In genomic region chr9:40300018-40300989, GRCm38 (mm10) we compare ENCODE assay signal across 29 mouse cellular contexts. TPM values are rescaled to one million over a fixed set of nuclear protein-coding genes. Genes with fewer than 3 reads are reported as not detected.
A peak's percentile ranks its signal among the peaks of the same experiment; 100 is the strongest.
DNase-seq lines count a peak whose midpoint lies in the region; ATAC-seq and TF ChIP-seq lines count a peak whose summit lies in the region.
"Had no signal": no experiment of that assay in that cellular context is flagged by ENCODE, and none has a peak within 500 bp of the region (broad histone marks: within the 10 kb centered on the region; RNA-seq: fewer than 3 reads in every experiment).

No protein-coding gene starts in this region.

- H3K27me3 ChIP-seq in kidney, adult 2 months (replicated peaks; ENCODE audit: control insufficient read depth, insufficient read depth, low read length), result no peaks in the 10 kb centered on the region
- H3K27me3 ChIP-seq in CH12.LX (replicated peaks) (no peaks in the 10 kb centered on the region), myocyte (ENCODE audit: control insufficient read depth, insufficient read depth, insufficient read length) (no peaks in the 10 kb centered on the region)
- no peaks in the 10 kb centered on the region for H3K27me3 ChIP-seq in kidney, postnatal 0 days (ENCODE audit: insufficient read depth, low read length)
- H3K27me3 ChIP-seq: forebrain, embryonic 13.5 days; heart, embryonic 12.5 days; hindbrain, embryonic 13.5 days; limb, embryonic 15.5 days; midbrain, embryonic 15.5 days; stomach, embryonic 15.5 days had no signal

- no peak for TF ChIP-seq POLR2A in kidney, adult 2 months (IDR thresholded peaks at IDR 0.05; ENCODE audit: low read depth, low read length)
- no peak for TF ChIP-seq POLR2A in CH12.LX (IDR thresholded peaks at IDR 0.05; ENCODE audit: low read depth, low read length)
- TF ChIP-seq POLR2A in myocyte (IDR thresholded peaks at IDR 0.05; ENCODE audit: insufficient read length, low read depth), result peak; percentile 9

- no peak for TF ChIP-seq EP300 in CH12.LX (IDR thresholded peaks at IDR 0.05; ENCODE audit: low read length)

- in situ Hi-C loops in CH12.LX (cut with MboI; ENCODE audit: low pct_ligation_motif_present, low pct_unique_long_range_greater_than_20kb, low sequenced_read_pairs), result no loop called here

- DNase-seq in kidney, adult 2 months, result peak; percentile 45
- DNase-seq in kidney, adult 8-10 months, result no peak
- peak; percentile 47 for DNase-seq in CH12.LX (ENCODE audit: extremely low read depth)
- peak; percentile 63 for DNase-seq in kidney, postnatal 0 days (ENCODE audit: low spot score)
- DNase-seq in cerebellum, adult 11 months, result no peak
- DNase-seq: adrenal gland, postnatal 14 days; cerebellum, adult 11-12 months; cerebellum, postnatal 14 days; gastrocnemius, postnatal 25 days; heart, adult 18-20 months; heart, postnatal 4 days; lung, adult 2 months; lung, postnatal 10 days; right cerebral cortex, postnatal 25 days had no signal

- no peaks in the 10 kb centered on the region; the same call in 1 of the 2 replicates for H3K36me3 ChIP-seq in kidney, adult 2 months (ENCODE audit: control insufficient read depth, insufficient read depth, low read length)
- peaks cover 58 to 98% of the 10 kb centered on the region in 2 experiments for H3K36me3 ChIP-seq in CH12.LX (replicated peaks in 1 of 2; ENCODE audit: control insufficient read depth in 1 of 2, insufficient read depth in 1 of 2, low read length in 1 of 2)
- peaks cover 33% of the 10 kb centered on the region for H3K36me3 ChIP-seq in kidney, postnatal 0 days (ENCODE audit: insufficient read depth, low read length)
- H3K36me3 ChIP-seq in myocyte (ENCODE audit: control insufficient read depth, insufficient read depth), result peaks cover 68% of the 10 kb centered on the region
- H3K36me3 ChIP-seq: G1E; stomach, embryonic 15.5 days had no signal

- TF ChIP-seq RAD21 in CH12.LX (IDR thresholded peaks at IDR 0.05; ENCODE audit: low read depth, low read length), result no peak

- no peak overlapping the region for H3K27ac ChIP-seq in kidney, adult 2 months (ENCODE audit: insufficient read depth, low read depth, low read length)
- H3K27ac ChIP-seq in CH12.LX (ENCODE audit: insufficient read depth, low read depth), result no peak overlapping the region
- no peak overlapping the region for H3K27ac ChIP-seq in kidney, postnatal 0 days
- H3K27ac ChIP-seq: forebrain, embryonic 13.5 days; hindbrain, embryonic 13.5 days; limb, embryonic 10.5 days; limb, embryonic 15.5 days; liver, embryonic 14.5 days; midbrain, embryonic 10.5 days; midbrain, embryonic 15.5 days; stomach, embryonic 15.5 days had no signal

- 62% methylated on average over 15 of the region's 15 CpGs for WGBS in kidney, adult 2 months
- WGBS in kidney, postnatal 0 days, result 56% methylated on average over 15 of the region's 15 CpGs

- ATAC-seq in kidney, postnatal 0 days (replicated peaks; ENCODE audit: low FRiP score, low read depth), result peak; percentile 50
- ATAC-seq: forebrain, embryonic 13.5 days; intestine, embryonic 16.5 days; midbrain, embryonic 15.5 days had no signal

- no peaks in the 10 kb centered on the region for H3K79me2 ChIP-seq in CH12.LX (replicated peaks; ENCODE audit: control insufficient read depth, extremely low read depth, insufficient read depth, poor library complexity, severe bottlenecking)
- H3K79me2 ChIP-seq in myocyte (ENCODE audit: control insufficient read depth, insufficient read depth), result no peaks in the 10 kb centered on the region

- H3K9ac ChIP-seq in CH12.LX (ENCODE audit: insufficient read depth, low read depth), result no peak overlapping the region
- no peak overlapping the region for H3K9ac ChIP-seq in kidney, postnatal 0 days (ENCODE audit: low read depth, low read length)
- H3K9ac ChIP-seq: forebrain, embryonic 13.5 days; heart, embryonic 12.5 days; hindbrain, embryonic 13.5 days; limb, embryonic 15.5 days; liver, embryonic 14.5 days; midbrain, embryonic 15.5 days; stomach, embryonic 15.5 days had no signal

- H3K9me3 ChIP-seq in CH12.LX (replicated peaks; ENCODE audit: low read length), result no peaks in the 10 kb centered on the region
- H3K9me3 ChIP-seq in kidney, postnatal 0 days (replicated peaks; ENCODE audit: low read length), result no peaks in the 10 kb centered on the region
- H3K9me3 ChIP-seq: forebrain, embryonic 13.5 days; heart, embryonic 12.5 days; hindbrain, embryonic 13.5 days; limb, embryonic 10.5 days; limb, embryonic 15.5 days; midbrain, embryonic 10.5 days; midbrain, embryonic 15.5 days; stomach, embryonic 15.5 days had no signal

- dilution Hi-C loops in CH12.LX (cut with MboI; ENCODE audit: extremely low pct_ligation_motif_present, extremely low pct_unique_long_range_greater_than_20kb, low sequenced_read_pairs), result no loop called here

- H3K4me3 ChIP-seq in kidney, adult 2 months (ENCODE audit: insufficient read depth, low read depth, low read length), result no peak overlapping the region
- H3K4me3 ChIP-seq in CH12.LX (replicated peaks in 1 of 3; ENCODE audit: low read depth in 2 of 3, low read length in 2 of 3, poor library complexity in 1 of 3) (no peak overlapping the region), myocyte (no peak overlapping the region)
- H3K4me3 ChIP-seq in kidney, postnatal 0 days (replicated peaks; ENCODE audit: low read depth, low read length), result no peak overlapping the region
- H3K4me3 ChIP-seq: erythroblast, embryonic 14.5 days; forebrain, embryonic 13.5 days; heart, embryonic 12.5 days; hindbrain, embryonic 13.5 days; limb, embryonic 10.5 days; limb, embryonic 15.5 days; midbrain, embryonic 10.5 days; midbrain, embryonic 15.5 days; stomach, embryonic 15.5 days had no signal

- TF ChIP-seq CTCF in kidney, adult 2 months (conservative IDR thresholded peaks at IDR 0.05; ENCODE audit: insufficient read depth, insufficient read length, low read depth, low read length), result no peak
- no peak for TF ChIP-seq CTCF in CH12.LX (conservative IDR thresholded peaks at IDR 0.05 in 1 of 2, IDR thresholded peaks at IDR 0.05 in 1 of 2; ENCODE audit: low read depth in 2 of 2, low read length in 2 of 2)
- TF ChIP-seq CTCF in kidney, postnatal 0 days (IDR thresholded peaks at IDR 0.05; ENCODE audit: low read depth), result no peak

- H3K4me2 ChIP-seq in CH12.LX (ENCODE audit: insufficient read depth, low read depth, poor library complexity, severe bottlenecking) (no peak overlapping the region), myocyte (ENCODE audit: low read depth) (no peak overlapping the region)
- no peak overlapping the region for H3K4me2 ChIP-seq in kidney, postnatal 0 days (ENCODE audit: low read length)
- H3K4me2 ChIP-seq: forebrain, embryonic 13.5 days; heart, embryonic 12.5 days; hindbrain, embryonic 13.5 days; limb, embryonic 15.5 days; midbrain, embryonic 15.5 days; stomach, embryonic 15.5 days had no signal

- H3ac ChIP-seq in myocyte (ENCODE audit: control insufficient read depth, insufficient read length), result no peak overlapping the region

- H3K4me1 ChIP-seq in kidney, adult 2 months (ENCODE audit: control insufficient read depth, insufficient read depth, low read length), result no peaks in the 10 kb centered on the region
- peaks cover 10 to 21% of the 10 kb centered on the region in 2 experiments for H3K4me1 ChIP-seq in CH12.LX (ENCODE audit: control insufficient read depth in 1 of 2, insufficient read depth in 2 of 2)
- no peaks in the 10 kb centered on the region for H3K4me1 ChIP-seq in kidney, postnatal 0 days (replicated peaks; ENCODE audit: insufficient read depth, low read length)
- H3K4me1 ChIP-seq: forebrain, embryonic 13.5 days; hindbrain, embryonic 13.5 days; limb, embryonic 10.5 days; limb, embryonic 15.5 days; midbrain, embryonic 10.5 days; midbrain, embryonic 15.5 days; stomach, embryonic 15.5 days had no signal

TF ChIP-seq in CH12.LX, 34 proteins besides CTCF, POLR2A, EP300 and RAD21 (continues in another document):
- no peak for TF ChIP-seq MAZ (IDR thresholded peaks at IDR 0.05; ENCODE audit: low read depth, low read length)
- TF ChIP-seq ZKSCAN1 (IDR thresholded peaks at IDR 0.05; ENCODE audit: borderline replicate concordance, low read depth, low read length), result no peak
- TF ChIP-seq ETS1 (conservative IDR thresholded peaks at IDR 0.05; ENCODE audit: low read depth, low read length), result 0 out of 2 replicates have a peak, but pooled peaks have one; percentile 27
- no peak for TF ChIP-seq MEF2A (IDR thresholded peaks at IDR 0.05; ENCODE audit: borderline replicate concordance, low read depth, low read length)
- TF ChIP-seq TCF12 (IDR thresholded peaks at IDR 0.05; ENCODE audit: low read depth, low read length), result peak; percentile 29; the same call in 1 of the 2 replicates
- peak; percentile 63 for TF ChIP-seq USF2 (conservative IDR thresholded peaks at IDR 0.05; ENCODE audit: low read depth, low read length)
- no peak for TF ChIP-seq SIN3A (IDR thresholded peaks at IDR 0.05; ENCODE audit: low read length)
- TF ChIP-seq CHD2 (IDR thresholded peaks at IDR 0.05; ENCODE audit: low read length), result no peak
- TF ChIP-seq PAX5 (IDR thresholded peaks at IDR 0.05; ENCODE audit: low read length), result peak; percentile 73; the same call in 1 of the 2 replicates
- no peak for TF ChIP-seq MYC (IDR thresholded peaks at IDR 0.05; ENCODE audit: low read depth, low read length)
- peak; percentile 55 for TF ChIP-seq BHLHE40 (IDR thresholded peaks at IDR 0.05; ENCODE audit: low read depth, low read length)

TF ChIP-seq in myocyte, 11 proteins besides CTCF, POLR2A, EP300 and RAD21:
- TF ChIP-seq POLR2AphosphoS2 (IDR thresholded peaks at IDR 0.05; ENCODE audit: insufficient read length, low read depth) (peak; percentile 13), REST (IDR thresholded peaks at IDR 0.05; ENCODE audit: insufficient read depth, insufficient read length) (no peak)

RNA-seq across cellular contexts. Expression of gene Scn3b, which starts 31.3 kb away (rescaled TPM):
- polyA plus RNA-seq in kidney, adult 2 months (2012; rRNA removed), result 0.05 and 0.38 TPM in 2 replicates
- total RNA-seq in CH12.LX (2012; rRNA removed), result 0.34 and 0.50 TPM in 2 replicates
- 0.07 and 0.08 TPM in 2 replicates for total RNA-seq in CH12.LX (2014; rRNA removed)
- not detected in 2 replicates for polyA plus RNA-seq in CH12.LX (2012; ENCODE audit: insufficient read length, low read depth)
- 0.31 and 0.32 TPM in 2 replicates for polyA plus RNA-seq in kidney, postnatal 0 days (2015; fragmentation: Nextera tagmentation; extraction: Ambion mirVana)
- 0.38 TPM for polyA plus RNA-seq in myocyte (2012; fragmentation: generic; extraction: Trizol)
- total RNA-seq: neutrophil, adult 5-6 weeks had no signal
- polyA plus RNA-seq: C2C12; erythroblast, embryonic 14.5 days; G1E had no signal

Comparison
In these comparisons a context has a peak if more than half of its experiments do, and no peak if none do; other contexts are left out.
1. DNase-seq: peak in kidney, adult 2 months (single experiment), CH12.LX (single experiment) and kidney, postnatal 0 days (single experiment); none in kidney, adult 8-10 months (0 of 2) and cerebellum, adult 11 months (single experiment).